Comparison of ENCODE assay signal across 27 mouse cellular contexts in the genomic region with DNA sequence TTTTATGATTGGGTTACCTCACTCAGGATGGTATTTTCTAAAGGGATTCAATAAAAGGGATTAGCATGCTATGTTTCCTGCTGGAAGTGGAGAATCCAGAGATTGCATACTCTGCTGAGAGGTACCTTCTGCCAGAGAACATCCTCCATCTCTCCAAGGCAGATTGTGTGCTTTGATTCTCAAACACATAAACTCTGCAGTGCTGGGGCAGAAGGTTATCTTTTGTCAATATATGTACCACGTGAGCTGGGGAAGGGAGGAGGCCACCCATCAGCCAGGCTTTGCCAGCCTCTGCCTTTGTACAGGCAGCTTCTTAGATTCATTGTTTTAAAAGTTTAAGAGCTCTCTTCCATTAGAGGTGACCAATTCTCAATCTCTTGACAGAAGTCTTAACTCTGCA. TPM values are rescaled to one million over a fixed set of nuclear protein-coding genes. Genes with fewer than 3 reads are reported as not detected.
DNase-seq lines count a peak whose midpoint lies in the region; ATAC-seq and TF ChIP-seq lines count a peak whose summit lies in the region.
"Had no signal": no experiment of that assay in that cellular context is flagged by ENCODE, and none has a peak within 500 bp of the region (broad histone marks: within the 10 kb centered on the region; RNA-seq: fewer than 3 reads in every experiment).

No protein-coding gene starts in this region.

- WGBS in forebrain, embryonic 11.5 days, result 48% methylated on average over 1 of the region's 1 CpGs
- WGBS in forebrain, embryonic 15.5 days, result 43% methylated on average over 1 of the region's 1 CpGs
- WGBS in large intestine, adult 2 months, result 14% methylated on average over 1 of the region's 1 CpGs
- 35% methylated on average over 1 of the region's 1 CpGs for WGBS in liver, embryonic 13.5 days (ENCODE audit: insufficient replicate concordance)
- WGBS in stomach, postnatal 0 days, result 8% methylated on average over 1 of the region's 1 CpGs

- no peak overlapping the region for H3K27ac ChIP-seq in forebrain, embryonic 11.5 days (ENCODE audit: low read depth, low read length)
- no peak overlapping the region for H3K27ac ChIP-seq in forebrain, embryonic 15.5 days (replicated peaks)
- no peak overlapping the region for H3K27ac ChIP-seq in liver, embryonic 13.5 days
- H3K27ac ChIP-seq in stomach, postnatal 0 days (replicated peaks), result no peak overlapping the region
- H3K27ac ChIP-seq: gastrocnemius, adult 2 months; heart, embryonic 10.5 days; heart, embryonic 15.5 days; macrophage; midbrain, embryonic 13.5 days; neural tube, embryonic 13.5 days had no signal

- H3K4me2 ChIP-seq in forebrain, embryonic 11.5 days (ENCODE audit: low read depth, low read length, severe bottlenecking), result no peak overlapping the region
- no peak overlapping the region for H3K4me2 ChIP-seq in forebrain, embryonic 15.5 days (replicated peaks)
- H3K4me2 ChIP-seq in liver, embryonic 13.5 days, result no peak overlapping the region
- no peak overlapping the region for H3K4me2 ChIP-seq in stomach, postnatal 0 days (replicated peaks; ENCODE audit: low read depth)
- H3K4me2 ChIP-seq: heart, embryonic 15.5 days; midbrain, embryonic 13.5 days; neural tube, embryonic 13.5 days had no signal

- no peak overlapping the region for H3K9ac ChIP-seq in forebrain, embryonic 11.5 days (ENCODE audit: low read length)
- no peak overlapping the region for H3K9ac ChIP-seq in forebrain, embryonic 15.5 days (replicated peaks)
- no peak overlapping the region for H3K9ac ChIP-seq in liver, embryonic 13.5 days
- no peak overlapping the region for H3K9ac ChIP-seq in stomach, postnatal 0 days (ENCODE audit: low read length)
- H3K9ac ChIP-seq: heart, embryonic 15.5 days; midbrain, embryonic 13.5 days; neural tube, embryonic 13.5 days had no signal

- TF ChIP-seq CTCF in stomach, postnatal 0 days (IDR thresholded peaks at IDR 0.05; ENCODE audit: low read depth), result no peak

- H3K4me3 ChIP-seq in forebrain, embryonic 11.5 days (ENCODE audit: low read depth, low read length), result no peak overlapping the region
- H3K4me3 ChIP-seq in forebrain, embryonic 15.5 days, result no peak overlapping the region
- H3K4me3 ChIP-seq in liver, embryonic 13.5 days (replicated peaks), result no peak overlapping the region
- H3K4me3 ChIP-seq in stomach, postnatal 0 days (ENCODE audit: low read depth, low read length), result no peak overlapping the region
- H3K4me3 ChIP-seq: gastrocnemius, adult 2 months; heart, embryonic 10.5 days; heart, embryonic 15.5 days; midbrain, embryonic 13.5 days; neural tube, embryonic 13.5 days had no signal

- no peaks in the 10 kb centered on the region for H3K4me1 ChIP-seq in forebrain, embryonic 11.5 days (replicated peaks; ENCODE audit: control insufficient read depth, insufficient read depth, low read length)
- no peaks in the 10 kb centered on the region for H3K4me1 ChIP-seq in forebrain, embryonic 15.5 days
- H3K4me1 ChIP-seq in liver, embryonic 13.5 days (replicated peaks), result no peaks in the 10 kb centered on the region; the same call in 1 of the 2 replicates
- no peaks in the 10 kb centered on the region for H3K4me1 ChIP-seq in stomach, postnatal 0 days (replicated peaks; ENCODE audit: control insufficient read depth, insufficient read depth)
- H3K4me1 ChIP-seq: heart, embryonic 10.5 days; heart, embryonic 15.5 days; midbrain, embryonic 13.5 days; neural tube, embryonic 13.5 days had no signal

- no peaks in the 10 kb centered on the region for H3K36me3 ChIP-seq in forebrain, embryonic 11.5 days (ENCODE audit: control insufficient read depth, insufficient read depth, low read length)
- no peaks in the 10 kb centered on the region for H3K36me3 ChIP-seq in forebrain, embryonic 15.5 days
- H3K36me3 ChIP-seq in liver, embryonic 13.5 days, result no peaks in the 10 kb centered on the region
- no peaks in the 10 kb centered on the region for H3K36me3 ChIP-seq in stomach, postnatal 0 days (ENCODE audit: control insufficient read depth, insufficient read depth, low read length)
- H3K36me3 ChIP-seq: heart, embryonic 10.5 days; heart, embryonic 15.5 days; midbrain, embryonic 13.5 days; neural tube, embryonic 13.5 days had no signal

- ATAC-seq in forebrain, embryonic 11.5 days (replicated peaks; ENCODE audit: low FRiP score), result no peak
- ATAC-seq in forebrain, embryonic 15.5 days (replicated peaks), result no peak
- ATAC-seq in liver, embryonic 13.5 days (ENCODE audit: low read depth), result peak; percentile 69
- no peak for ATAC-seq in stomach, postnatal 0 days (ENCODE audit: low FRiP score, low TSS enrichment)
- ATAC-seq: activated CD4-positive, CD25-positive, alpha-beta regulatory T cell, adult 4 months; forebrain, embryonic 14.5 days; hindbrain, embryonic 16.5 days; midbrain, embryonic 13.5 days had no signal

- DNase-seq in forebrain, embryonic 11.5 days (ENCODE audit: low spot score), result peak; percentile 26
- peak; percentile 22 for DNase-seq in large intestine, adult 2 months (ENCODE audit: low read depth, low spot score)
- no peak for DNase-seq in liver, embryonic 13.5 days
- peak; percentile 20 for DNase-seq in stomach, postnatal 0 days (ENCODE audit: low spot score)
- DNase-seq in gastrocnemius, postnatal 25 days, result no peak
- DNase-seq in gastrocnemius, postnatal 4 days (ENCODE audit: low spot score in 2 of 2), result no peak
- DNase-seq: adrenal gland, adult 2 months; cerebellum, adult 2 months; cerebellum, postnatal 36 days; gastrocnemius, adult 2 months; kidney, adult 11 months; kidney, postnatal 14 days; lung, adult 2 months; lung, postnatal 10 days; right cerebral cortex, postnatal 4 days had no signal

- TF ChIP-seq EP300 in stomach, postnatal 0 days (optimal IDR thresholded peaks at IDR 0.05), result no peak

- H3K27me3 ChIP-seq in forebrain, embryonic 11.5 days (ENCODE audit: control insufficient read depth, insufficient read depth, low read length), result no peaks in the 10 kb centered on the region
- H3K27me3 ChIP-seq in forebrain, embryonic 15.5 days, result no peaks in the 10 kb centered on the region
- H3K27me3 ChIP-seq in liver, embryonic 13.5 days, result no peaks in the 10 kb centered on the region
- no peaks in the 10 kb centered on the region for H3K27me3 ChIP-seq in stomach, postnatal 0 days (ENCODE audit: control insufficient read depth, insufficient read depth, low read length)
- H3K27me3 ChIP-seq: CH12.LX; heart, embryonic 15.5 days; midbrain, embryonic 13.5 days; neural tube, embryonic 13.5 days had no signal

- no peaks in the 10 kb centered on the region for H3K9me3 ChIP-seq in forebrain, embryonic 11.5 days (ENCODE audit: control insufficient read depth, low read length)
- H3K9me3 ChIP-seq in forebrain, embryonic 15.5 days, result no peaks in the 10 kb centered on the region
- H3K9me3 ChIP-seq in liver, embryonic 13.5 days (replicated peaks), result no peaks in the 10 kb centered on the region
- no peaks in the 10 kb centered on the region for H3K9me3 ChIP-seq in stomach, postnatal 0 days (ENCODE audit: control insufficient read depth, low read length)
- H3K9me3 ChIP-seq: heart, embryonic 10.5 days; heart, embryonic 15.5 days; midbrain, embryonic 13.5 days; neural tube, embryonic 13.5 days had no signal

RNA-seq across cellular contexts. Expression of a gene that starts 57.3 kb away (rescaled TPM):
- 7.7 and 8.0 TPM in 2 replicates for polyA plus RNA-seq in forebrain, embryonic 11.5 days (2014; fragmentation: Nextera tagmentation; extraction: Ambion mirVana)
- 10.5 and 11.4 TPM in 2 replicates for polyA plus RNA-seq in forebrain, embryonic 15.5 days (2015; fragmentation: Nextera tagmentation; extraction: Ambion mirVana)
- 0.16 and 0.89 TPM in 2 replicates for polyA plus RNA-seq in large intestine, adult 2 months (2012; rRNA removed)
- polyA plus RNA-seq in liver, embryonic 13.5 days (2015; fragmentation: Nextera tagmentation; extraction: Ambion mirVana), result 0.38 and 0.41 TPM in 2 replicates
- 1.7 and 1.8 TPM in 2 replicates for polyA plus RNA-seq in stomach, postnatal 0 days (2015; fragmentation: Nextera tagmentation; extraction: Ambion mirVana)
- total RNA-seq in gastrocnemius, postnatal 25 days (2021), result under 1 TPM; 0.05 to 0.69 TPM
- total RNA-seq in gastrocnemius, postnatal 4 days (2021), result 1 to 10 TPM; 1.2 to 1.3 TPM
- total RNA-seq: megakaryocyte-erythroid progenitor cell, adult 5-6 weeks had no signal
- polyA plus RNA-seq: activated CD4-positive, CD25-positive, alpha-beta regulatory T cell, adult 4 months; C2C12 had no signal

Comparison
In these comparisons a context has a peak if more than half of its experiments do, and no peak if none do; other contexts are left out.
1. DNase-seq: peak in forebrain, embryonic 11.5 days (single experiment), large intestine, adult 2 months (single experiment) and stomach, postnatal 0 days (single experiment); none in liver, embryonic 13.5 days (single experiment), gastrocnemius, postnatal 25 days (single experiment) and gastrocnemius, postnatal 4 days (0 of 2).